Mouse (Mus musculus): ENCODE data around the gene Maml3.

Gene Maml3

DNA sequence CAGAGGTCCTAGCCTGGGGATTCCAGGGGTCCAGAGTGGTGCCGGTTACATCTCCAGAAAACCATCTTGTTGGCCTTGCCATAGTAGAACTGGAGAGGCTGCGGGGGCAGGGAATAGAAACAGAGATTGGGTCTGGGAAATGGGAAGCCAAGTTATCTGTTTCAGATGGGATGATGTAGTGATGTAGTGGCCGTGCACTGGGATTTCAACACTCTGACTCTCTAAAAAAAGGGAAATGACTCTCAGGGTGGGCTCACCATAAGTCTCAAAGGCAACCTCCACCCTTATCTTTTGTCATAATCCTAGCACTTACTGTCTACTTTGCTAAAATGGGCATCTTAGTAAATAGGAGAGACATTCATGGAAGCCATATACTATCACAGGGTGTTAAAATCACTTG is 406.9 kb downstream of the Maml3 start:
- DNase-seq: no peak

GRCm38 (mm10) chr3:51695713-51696112 is 409.2 kb downstream of the Maml3 start:
- DNase-seq: no peak

GRCm38 (mm10) chr3:51694576-51694975 is 410.3 kb downstream of the Maml3 start:
- no peak for DNase-seq

GRCm38 (mm10) chr3:51693196-51693595 is 411.7 kb downstream of the Maml3 start:
- DNase-seq: no peak

GRCm38 (mm10) chr3:51688725-51689124 is 416.2 kb downstream of the Maml3 start:
- no peak for DNase-seq

DNA sequence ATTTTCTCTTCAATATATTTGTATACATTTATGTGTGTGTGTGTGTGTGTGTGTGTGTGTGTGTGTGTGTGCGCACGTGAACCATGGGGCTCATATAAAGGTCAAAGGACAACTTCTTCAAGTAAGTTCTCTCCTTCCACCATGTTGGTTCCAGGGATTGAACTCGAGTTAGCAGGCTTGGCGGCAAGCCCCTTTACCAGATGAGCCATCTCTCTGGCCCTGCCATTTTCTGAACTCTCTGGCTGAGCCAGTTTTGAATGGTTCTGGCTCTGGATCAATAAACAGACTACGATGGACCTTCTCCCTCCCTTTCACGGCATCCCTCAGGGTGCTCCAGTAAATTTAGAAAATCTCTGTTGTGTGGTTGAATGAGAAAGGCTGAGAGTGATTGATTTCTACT is 418.1 kb downstream of the Maml3 start:
- no peak for DNase-seq

GRCm38 (mm10) chr3:51686316-51686715 is 418.6 kb downstream of the Maml3 start:
- DNase-seq: no peak

- no peak for DNase-seq
These were observed 419.3 kb downstream of the Maml3 start for GRCm38 (mm10) chr3:51685539-51685938.

GRCm38 (mm10) chr3:51674963-51675362 is 429.9 kb downstream of the Maml3 start:
- DNase-seq: no peak

- DNase-seq: peak; percentile 85
These were observed 431.3 kb downstream of the Maml3 start for GRCm38 (mm10) chr3:51673408-51674086.

DNA sequence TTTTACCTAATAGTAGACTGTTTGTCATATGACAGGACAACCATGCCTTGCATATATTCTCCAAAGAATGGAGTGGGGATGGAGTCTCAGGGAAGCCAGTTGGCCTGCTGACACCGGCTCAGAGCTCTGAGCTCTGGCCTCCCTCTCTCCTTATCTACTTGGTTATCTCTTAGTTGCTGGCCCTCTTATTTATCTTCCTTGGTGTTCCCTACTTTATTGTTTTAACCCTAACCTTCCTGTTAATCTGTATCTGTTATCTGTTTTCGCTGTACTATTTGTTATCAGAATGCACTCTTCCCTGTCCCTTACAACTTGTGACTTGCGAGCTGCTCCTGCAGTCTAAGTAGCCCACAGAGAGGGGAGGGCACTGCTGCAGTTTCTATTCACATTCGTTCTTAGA is 432.2 kb downstream of the Maml3 start:
- no peak for DNase-seq

DNA sequence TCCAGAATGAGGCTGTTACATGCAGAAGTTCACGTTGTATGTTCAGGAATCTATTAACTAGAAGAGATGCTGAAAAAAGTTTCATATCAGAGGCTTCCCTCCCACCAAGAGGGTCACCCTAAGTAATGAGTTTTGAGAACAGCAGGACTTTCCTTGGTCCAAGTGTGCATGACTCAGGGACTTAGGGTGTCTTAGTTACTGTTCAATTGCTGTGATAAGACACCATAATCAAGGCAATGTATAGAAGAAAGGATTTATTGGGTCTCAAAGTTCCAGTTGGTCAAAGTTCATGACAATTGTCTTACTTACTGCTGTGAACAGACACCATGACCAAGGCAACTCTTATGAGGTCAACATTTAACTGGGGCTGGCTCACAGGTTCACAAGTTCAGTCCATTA is 433.8 kb downstream of the Maml3 start:
- DNase-seq: no peak

GRCm38 (mm10) chr3:51670414-51671070 is 434.3 kb downstream of the Maml3 start:
- no peak for DNase-seq

- DNase-seq: no peak
These were observed 436.3 kb downstream of the Maml3 start for GRCm38 (mm10) chr3:51668607-51669006.

DNA sequence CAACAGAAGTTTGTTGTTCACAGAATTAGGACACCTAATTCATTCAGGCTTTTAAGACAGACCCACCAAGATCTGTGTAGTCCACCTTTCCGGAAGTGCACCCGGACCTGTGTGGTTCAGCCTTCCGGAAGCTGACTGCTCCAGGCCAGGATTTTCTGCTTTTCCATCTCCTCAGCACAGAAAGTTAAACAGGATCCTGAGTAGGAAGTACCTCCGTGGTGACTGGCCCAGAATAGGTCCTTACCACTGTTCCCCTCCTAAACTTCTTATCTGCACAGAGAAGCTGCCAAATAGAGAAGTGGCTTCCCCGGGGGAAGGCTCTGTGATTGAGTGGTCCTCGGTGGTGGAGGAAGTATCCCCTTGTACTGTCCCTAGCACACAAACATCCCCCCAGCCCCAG is 442.3 kb downstream of the Maml3 start:
- no peak for DNase-seq

DNA sequence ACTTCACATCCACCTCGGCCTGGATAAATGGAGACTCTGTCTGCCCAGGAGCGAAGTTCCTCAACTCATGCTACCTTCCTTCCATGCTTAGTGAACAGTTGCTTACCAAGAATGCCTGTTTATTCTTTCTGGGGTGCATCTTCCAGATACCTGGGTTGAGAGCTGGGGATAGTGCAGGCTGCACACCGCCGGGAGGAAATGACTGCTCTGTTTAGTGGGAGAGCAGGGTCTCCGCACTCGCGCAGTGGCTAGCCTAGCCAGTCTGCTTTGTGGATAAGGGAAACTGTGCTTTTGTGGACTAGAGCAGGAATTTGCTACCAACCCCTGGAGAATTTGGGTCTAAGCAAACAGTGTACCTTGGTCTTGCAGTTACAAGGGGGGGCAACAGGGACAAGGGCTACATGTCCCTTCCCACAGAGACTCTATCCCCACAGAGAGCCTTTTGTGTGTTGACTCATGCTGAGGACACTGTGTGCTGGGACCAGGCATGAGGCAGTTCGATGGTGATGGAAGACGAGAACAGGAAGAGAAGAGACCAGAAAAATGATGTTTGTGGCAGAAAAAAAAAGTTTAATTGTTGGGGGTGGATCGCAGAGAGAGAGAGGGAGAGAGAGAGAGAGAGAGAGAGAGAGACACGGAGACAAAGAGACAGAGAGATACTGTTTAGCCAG is 442.9 kb downstream of the Maml3 start:
- no peak for DNase-seq

GRCm38 (mm10) chr3:51661376-51661775 is 443.5 kb downstream of the Maml3 start:
- no peak for DNase-seq

DNA sequence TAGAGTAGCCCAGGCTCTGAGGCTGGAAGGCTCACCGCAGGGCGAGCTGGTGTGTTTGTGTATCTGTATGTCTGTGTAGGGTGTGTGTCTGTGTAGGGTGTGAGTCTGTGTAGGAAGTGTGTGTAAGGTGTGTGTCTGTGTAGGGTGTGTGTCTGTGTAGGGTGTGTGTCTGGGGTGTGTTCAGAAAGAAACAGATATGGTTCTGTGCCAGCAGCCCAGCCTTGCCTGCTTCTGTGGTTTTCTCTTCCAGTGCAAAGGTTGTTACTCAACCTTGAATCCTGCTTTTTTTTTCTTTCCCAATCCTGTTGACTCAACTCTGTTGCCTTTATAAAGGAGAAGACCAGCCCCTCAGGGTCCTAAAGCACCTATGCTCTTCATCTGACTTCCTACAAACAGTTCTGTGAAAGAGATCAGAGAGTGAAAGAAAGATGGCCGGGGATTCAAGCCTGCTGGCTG is 444.0 kb downstream of the Maml3 start:
- DNase-seq: no peak

GRCm38 (mm10) chr3:51660060-51660459 is 444.8 kb downstream of the Maml3 start, which contains the start of gene Mgst2:
Mgst2 (plus strand) TSS chr3:51660360.
- DNase-seq: no peak

GRCm38 (mm10) chr3:51659415-51659814 is 445.5 kb downstream of the Maml3 start:
- DNase-seq: no peak

DNA sequence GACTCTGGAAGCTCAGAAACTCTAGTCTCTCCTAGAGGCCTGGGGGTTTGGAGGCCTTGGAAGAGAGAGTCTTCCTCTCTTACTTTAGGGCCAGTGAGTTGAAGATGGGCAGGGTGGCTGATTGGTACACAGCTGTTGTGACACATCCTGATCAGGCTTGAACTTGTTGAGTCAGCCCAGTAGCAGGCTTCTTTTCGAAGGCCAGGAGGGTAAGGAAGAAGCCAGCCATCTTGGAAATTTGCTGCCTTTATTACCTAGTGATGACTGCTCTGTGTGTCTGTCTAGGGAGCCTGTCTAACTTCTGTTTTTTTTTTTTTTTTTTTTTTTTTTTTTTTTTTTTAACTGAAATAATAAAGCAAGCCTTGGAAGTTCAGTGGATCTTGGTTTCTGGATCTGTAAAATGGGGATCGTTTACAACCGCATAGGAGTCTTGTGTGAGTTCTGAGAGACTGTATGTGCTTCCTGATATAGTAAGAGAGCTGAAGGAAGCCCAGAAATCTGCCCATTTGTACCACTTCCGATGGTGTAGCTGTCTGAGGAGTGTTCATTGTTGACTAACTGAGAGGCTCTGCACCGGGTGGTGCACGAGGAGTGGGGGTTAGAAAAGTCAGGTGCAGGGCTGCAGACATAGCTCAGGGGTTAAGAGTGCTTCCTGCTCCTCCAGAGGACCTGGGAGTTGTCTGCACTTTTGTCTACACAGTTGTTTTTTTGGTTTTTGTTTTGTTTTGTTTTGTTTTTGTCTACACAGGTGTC is 450.4 kb downstream of the Maml3 start:
- no peak for DNase-seq

DNA sequence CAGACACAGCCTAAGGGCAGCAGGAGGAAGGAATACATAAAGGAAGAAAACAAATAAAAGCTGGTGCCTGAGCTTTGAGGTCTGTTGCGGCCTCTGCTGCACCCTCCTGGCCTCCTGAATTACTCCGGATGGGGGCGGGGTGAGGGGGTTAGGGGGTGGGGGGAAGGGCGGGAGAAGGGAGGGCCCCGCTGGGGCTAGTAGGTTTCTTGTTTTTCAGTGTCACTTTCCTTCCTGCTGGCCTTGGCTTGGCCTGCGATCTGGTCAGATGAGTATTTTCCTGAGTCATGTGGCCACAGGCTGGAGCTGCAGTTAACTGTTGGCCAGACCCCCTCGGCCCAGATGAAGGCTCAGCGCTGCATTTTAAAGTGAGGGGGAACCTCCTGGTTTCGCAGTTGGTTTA is 452.2 kb downstream of the Maml3 start:
- DNase-seq: peak; percentile 70

GRCm38 (mm10) chr3:51652292-51652691 is 452.6 kb downstream of the Maml3 start:
- DNase-seq: peak; percentile 89

All from kidney, postnatal 10 days (tissue).